30 mouse cellular contexts compared by ENCODE assay signal in genomic region chr10:87880071-87880785, GRCm38 (mm10). TPM values are rescaled to one million over a fixed set of nuclear protein-coding genes. Genes with fewer than 3 reads are reported as not detected.
A peak's percentile ranks its signal among the peaks of the same experiment; 100 is the strongest.
DNase-seq lines count a peak whose midpoint lies in the region; ATAC-seq lines count a peak whose summit lies in the region.
"Had no signal": no experiment of that assay in that cellular context is flagged by ENCODE, and none has a peak within 500 bp of the region (broad histone marks: within the 10 kb centered on the region; RNA-seq: fewer than 3 reads in every experiment).

No protein-coding gene starts in this region.

- no peak overlapping the region for H3K4me3 ChIP-seq in lung, embryonic 16.5 days (ENCODE audit: low read length)
- H3K4me3 ChIP-seq in midbrain, embryonic 11.5 days (ENCODE audit: low read depth, low read length) = no peak overlapping the region
- H3K4me3 ChIP-seq: embryonic facial prominence, embryonic 13.5 days; erythroblast, embryonic 14.5 days; forebrain, embryonic 12.5 days; liver, embryonic 12.5 days; midbrain, embryonic 12.5 days; neural tube, embryonic 13.5 days had no signal

- H3K4me2 ChIP-seq in lung, embryonic 16.5 days (ENCODE audit: low read depth, low read length) = no peak overlapping the region
- H3K4me2 ChIP-seq in midbrain, embryonic 11.5 days = no peak overlapping the region
- H3K4me2 ChIP-seq: embryonic facial prominence, embryonic 13.5 days; forebrain, embryonic 12.5 days; liver, embryonic 12.5 days; midbrain, embryonic 12.5 days; neural tube, embryonic 13.5 days had no signal

- no peak overlapping the region for H3K9ac ChIP-seq in lung, embryonic 16.5 days (ENCODE audit: low read length)
- no peak overlapping the region for H3K9ac ChIP-seq in midbrain, embryonic 11.5 days (ENCODE audit: low read length)
- H3K9ac ChIP-seq: embryonic facial prominence, embryonic 13.5 days; forebrain, embryonic 12.5 days; forebrain, postnatal 0 days; liver, embryonic 12.5 days; liver, postnatal 0 days; midbrain, embryonic 12.5 days; neural tube, embryonic 13.5 days had no signal

- H3K27ac ChIP-seq in lung, embryonic 16.5 days (ENCODE audit: low read length) = no peak overlapping the region; the same call in 1 of the 2 replicates
- no peak overlapping the region for H3K27ac ChIP-seq in midbrain, embryonic 11.5 days (ENCODE audit: low read depth, low read length)
- H3K27ac ChIP-seq: embryonic facial prominence, embryonic 13.5 days; forebrain, embryonic 12.5 days; kidney, postnatal 0 days; liver, embryonic 12.5 days; midbrain, embryonic 12.5 days; neural tube, embryonic 13.5 days had no signal

- no peak for DNase-seq in lung, adult 18-20 months
- peak; percentile 86 for DNase-seq in Muller cell, postnatal 12 days (ENCODE audit: inconsistent ontology term)
- peak; percentile 16 for DNase-seq in lung, postnatal 25 days (ENCODE audit: low spot score)
- DNase-seq in midbrain, embryonic 11.5 days (ENCODE audit: low spot score, missing footprints) = no peak
- DNase-seq in adrenal gland, postnatal 36 days = no peak
- DNase-seq in spleen, adult 18-20 months = no peak
- DNase-seq: adrenal gland, postnatal 25 days; cerebellum, adult 18-20 months; cerebellum, postnatal 10 days; forebrain, postnatal 0 days; gastrocnemius, postnatal 10 days; heart, postnatal 14 days; kidney, adult 8-10 months; kidney, postnatal 4 days; layer of hippocampus, postnatal 36 days; left cerebral cortex, postnatal 4 days; liver, postnatal 0 days; retina, postnatal 1 day; right cerebral cortex, postnatal 14 days; thymus, postnatal 14 days had no signal

- peak; percentile 94 for ATAC-seq in lung, embryonic 16.5 days (ENCODE audit: low read depth)
- ATAC-seq in midbrain, embryonic 11.5 days (ENCODE audit: low FRiP score) = no peak
- ATAC-seq: forebrain, postnatal 0 days; intestine, embryonic 16.5 days; liver, embryonic 12.5 days; liver, postnatal 0 days had no signal

- no peaks in the 10 kb centered on the region for H3K27me3 ChIP-seq in lung, embryonic 16.5 days (ENCODE audit: control insufficient read depth, insufficient read depth, low read depth, low read length)
- H3K27me3 ChIP-seq in midbrain, embryonic 11.5 days (ENCODE audit: control insufficient read depth, insufficient read depth, low read length) = no peaks in the 10 kb centered on the region
- H3K27me3 ChIP-seq: embryonic facial prominence, embryonic 13.5 days; forebrain, embryonic 12.5 days; liver, embryonic 12.5 days; midbrain, embryonic 12.5 days; neural tube, embryonic 13.5 days had no signal

- H3K36me3 ChIP-seq in lung, embryonic 16.5 days (ENCODE audit: control insufficient read depth, insufficient read depth, low read length) = no peaks in the 10 kb centered on the region
- H3K36me3 ChIP-seq in midbrain, embryonic 11.5 days (ENCODE audit: control insufficient read depth, insufficient read depth, low read length) = no peaks in the 10 kb centered on the region
- H3K36me3 ChIP-seq: embryonic facial prominence, embryonic 13.5 days; forebrain, embryonic 12.5 days; G1E; liver, embryonic 12.5 days; midbrain, embryonic 12.5 days; neural tube, embryonic 13.5 days had no signal

- H3K9me3 ChIP-seq in lung, embryonic 16.5 days (ENCODE audit: control insufficient read depth, low read length) = no peaks in the 10 kb centered on the region
- no peaks in the 10 kb centered on the region for H3K9me3 ChIP-seq in midbrain, embryonic 11.5 days (ENCODE audit: control insufficient read depth, low read length)
- H3K9me3 ChIP-seq: embryonic facial prominence, embryonic 13.5 days; forebrain, embryonic 12.5 days; G1E; liver, embryonic 12.5 days; midbrain, embryonic 12.5 days; neural tube, embryonic 13.5 days had no signal

- WGBS in lung, embryonic 16.5 days = 46% methylated on average over 7 of the region's 7 CpGs
- WGBS in midbrain, embryonic 11.5 days = 87% methylated on average over 7 of the region's 7 CpGs

- peaks cover 3% of the 10 kb centered on the region; the same call in 1 of the 2 replicates for H3K4me1 ChIP-seq in lung, embryonic 16.5 days (replicated peaks; ENCODE audit: control insufficient read depth, insufficient read depth, low read length)
- H3K4me1 ChIP-seq in midbrain, embryonic 11.5 days (ENCODE audit: control insufficient read depth, insufficient read depth, low read length) = no peaks in the 10 kb centered on the region
- H3K4me1 ChIP-seq: embryonic facial prominence, embryonic 13.5 days; forebrain, embryonic 12.5 days; liver, embryonic 12.5 days; midbrain, embryonic 12.5 days; neural tube, embryonic 13.5 days had no signal

RNA-seq across cellular contexts. Expression of gene Igf1, which starts 22.2 kb away (rescaled TPM):
- 63.1 and 70.1 TPM in 2 replicates for polyA plus RNA-seq in lung, embryonic 16.5 days (2015; fragmentation: Nextera tagmentation; extraction: Ambion mirVana)
- 16.7 and 20.8 TPM in 2 replicates for polyA plus RNA-seq in midbrain, embryonic 11.5 days (2014; fragmentation: Nextera tagmentation; extraction: Ambion mirVana)
- total RNA-seq in adrenal gland, postnatal 36 days (2021) = 10 to 100 TPM; 18.0 to 52.1 TPM

Comparison
In these comparisons a context has a peak if more than half of its experiments do, and no peak if none do; other contexts are left out.
1. DNase-seq: peak in Muller cell, postnatal 12 days (single experiment) and lung, postnatal 25 days (single experiment); none in lung, adult 18-20 months (0 of 2), midbrain, embryonic 11.5 days (single experiment), adrenal gland, postnatal 36 days (0 of 2) and spleen, adult 18-20 months (0 of 2).